Mouse (Mus musculus) MEL (cell line): ENCODE measurements at regions not wholly inside any gene's neighbourhood (a gene's known extent, or its start where the extent isn't known, plus 50 kb on each side); places are given as distances from the start of the nearest gene placed in this dataset.

ENCODE experiments used
- DNase-seq: peaks from one replicate; pipeline ENCODE4 v3.0.0; 2011; ENCODE audit warnings: low read depth, low spot score
- H3K27ac ChIP-seq: 2 replicates; pipeline ENCODE4 v1.5.1; 2012; ENCODE audit warnings: low read depth, mild to moderate bottlenecking, control low read depth, low read length, moderate library complexity; ENCODE audit not compliant: control insufficient read depth
- H3K27me3 ChIP-seq, 2 experiments: fragments of 150-350 bp in 1 of 2; sonication (generic) in 1 of 2; 2 replicates each; pipeline ENCODE4 v1.6.1; 2012; ENCODE audit warnings: low read length in 2 of 2, mild to moderate bottlenecking in 2 of 2, improper control_type of control experiment in 1 of 2, moderate library complexity in 1 of 2; ENCODE audit not compliant: insufficient read depth in 2 of 2, control insufficient read depth in 1 of 2
- H3K36me3 ChIP-seq, 2 experiments: 2 replicates each; pipeline ENCODE4 v1.6.1; 2012 to 2014; ENCODE audit warnings: low read length in 2 of 2, improper control_type of control experiment in 1 of 2, inconsistent platforms in 1 of 2, mild to moderate bottlenecking in 1 of 2; ENCODE audit not compliant: insufficient read depth in 2 of 2, control insufficient read depth in 1 of 2
- H3K4me1 ChIP-seq, 2 experiments: fragments of 150-350 bp in 1 of 2; sonication (generic) in 1 of 2; 2 replicates each; pipeline ENCODE4 v1.6.1; 2012; ENCODE audit warnings: low read length in 2 of 2, improper control_type of control experiment in 1 of 2, mild to moderate bottlenecking in 1 of 2; ENCODE audit not compliant: insufficient read depth in 2 of 2, control insufficient read depth in 1 of 2
- H3K4me3 ChIP-seq, 2 experiments: fragments of 150-350 bp in 1 of 2; sonication (generic) in 1 of 2; 2 replicates each; pipeline ENCODE4 v1.5.1; 2012; ENCODE audit warnings: low read depth in 2 of 2, low read length in 2 of 2, mild to moderate bottlenecking in 2 of 2, moderate library complexity in 2 of 2, control low read depth in 1 of 2, improper control_type of control experiment in 1 of 2; ENCODE audit not compliant: control insufficient read depth in 1 of 2, insufficient read depth in 1 of 2
- H3K79me2 ChIP-seq: 2 replicates; pipeline ENCODE4 v1.6.1; 2012; ENCODE audit warnings: mild to moderate bottlenecking, low read length, moderate library complexity; ENCODE audit not compliant: control insufficient read depth, poor library complexity, insufficient read depth
- H3K9ac ChIP-seq: 2 replicates; pipeline ENCODE4 v1.6.1; 2012; ENCODE audit warnings: low read depth, mild to moderate bottlenecking, control low read depth, low read length, moderate library complexity; ENCODE audit not compliant: control insufficient read depth, poor library complexity, severe bottlenecking
- H3K9me3 ChIP-seq: fragments of 150-350 bp; sonication (generic); replicated peaks from 2 replicates; pipeline ENCODE4 v1.6.1; 2012; ENCODE audit warnings: mild to moderate bottlenecking, low read length, improper control_type of control experiment, moderate library complexity; ENCODE audit not compliant: insufficient read depth
- CHD1 ChIP-seq: IDR thresholded peaks from 2 replicates; pipeline ENCODE4 v1.6.1; 2012; ENCODE audit warnings: low read depth, mild to moderate bottlenecking, inconsistent platforms, low read length, improper control_type of control experiment
- CTCF ChIP-seq, 3 experiments: IDR thresholded peaks in 2 of 3; conservative IDR thresholded peaks in 1 of 3; 2 replicates each; pipeline ENCODE4 v1.5.1; 2011 to 2012; ENCODE audit warnings: low read length in 3 of 3, low read depth in 2 of 3, mild to moderate bottlenecking in 2 of 3, improper control_type of control experiment in 1 of 3, inconsistent platforms in 1 of 3, mixed read lengths in 1 of 3, moderate library complexity in 1 of 3; ENCODE audit not compliant: control insufficient read depth in 1 of 3, insufficient read depth in 1 of 3, poor library complexity in 1 of 3, severe bottlenecking in 1 of 3
- EP300 ChIP-seq, 2 experiments: IDR thresholded peaks; 2 replicates each; pipeline ENCODE4 v1.6.1; 2011; ENCODE audit warnings: improper control_type of control experiment in 2 of 2, low read length in 2 of 2, low read depth in 1 of 2, mild to moderate bottlenecking in 1 of 2
- ETS1 ChIP-seq: IDR thresholded peaks from 2 replicates; pipeline ENCODE4 v1.6.1; 2012; ENCODE audit warnings: low read depth, mild to moderate bottlenecking, inconsistent platforms, low read length, improper control_type of control experiment, moderate library complexity
- GABPA ChIP-seq: IDR thresholded peaks from 2 replicates; pipeline ENCODE4 v1.6.1; 2012; ENCODE audit warnings: low read depth, mild to moderate bottlenecking, inconsistent platforms, low read length, improper control_type of control experiment, moderate library complexity
- GATA1 ChIP-seq: IDR thresholded peaks from 2 replicates; pipeline ENCODE4 v1.6.1; 2011; ENCODE audit warnings: low read depth, low read length, improper control_type of control experiment
- HCFC1 ChIP-seq: IDR thresholded peaks from 2 replicates; pipeline ENCODE4 v1.6.1; 2012; ENCODE audit warnings: low read depth, mild to moderate bottlenecking, inconsistent platforms, low read length, improper control_type of control experiment, moderate library complexity
- MYB ChIP-seq: IDR thresholded peaks from 2 replicates; pipeline ENCODE4 v1.6.1; 2011; ENCODE audit warnings: mild to moderate bottlenecking, low read depth, low read length, improper control_type of control experiment
- POLR2AphosphoS2 ChIP-seq: IDR thresholded peaks from 2 replicates; pipeline ENCODE4 v1.6.1; 2011; ENCODE audit warnings: low read length, improper control_type of control experiment
- POLR2AphosphoS5 ChIP-seq: IDR thresholded peaks from 2 replicates; pipeline ENCODE4 v1.6.1; 2012; ENCODE audit warnings: low read depth, borderline replicate concordance, mild to moderate bottlenecking, inconsistent platforms, low read length, moderate library complexity, mixed read lengths
- RCOR1 ChIP-seq: IDR thresholded peaks from 2 replicates; pipeline ENCODE4 v1.6.1; 2012; ENCODE audit warnings: low read depth, mild to moderate bottlenecking, inconsistent platforms, low read length, improper control_type of control experiment
- SMC3 ChIP-seq: IDR thresholded peaks from 2 replicates; pipeline ENCODE4 v1.6.1; 2011; ENCODE audit warnings: low read depth, low read length, improper control_type of control experiment
- TBP ChIP-seq: IDR thresholded peaks from 2 replicates; pipeline ENCODE4 v1.8.0; 2011; ENCODE audit warnings: low read depth, low read length, improper control_type of control experiment
- UBTF ChIP-seq: IDR thresholded peaks from 2 replicates; pipeline ENCODE4 v1.6.1; 2012; ENCODE audit warnings: low read depth, mild to moderate bottlenecking, inconsistent platforms, low read length, improper control_type of control experiment, moderate library complexity, borderline replicate concordance; ENCODE audit not compliant: insufficient read depth
- USF2 ChIP-seq, 2 experiments: IDR thresholded peaks; 2 replicates each; pipeline ENCODE4 v1.6.1; 2011 to 2012; ENCODE audit warnings: improper control_type of control experiment in 2 of 2, low read length in 2 of 2, borderline replicate concordance in 1 of 2, inconsistent platforms in 1 of 2, low read depth in 1 of 2, mild to moderate bottlenecking in 1 of 2; ENCODE audit not compliant: insufficient read depth in 1 of 2
- ZKSCAN1 ChIP-seq: IDR thresholded peaks from 2 replicates; pipeline ENCODE4 v1.6.1; 2012; ENCODE audit warnings: low read depth, mild to moderate bottlenecking, inconsistent platforms, low read length, improper control_type of control experiment, moderate library complexity

- peak; percentile 9 for DNase-seq
- H3K4me1 ChIP-seq, result no peaks in the 10 kb centered on the region
- no peaks in the 10 kb centered on the region for H3K9me3 ChIP-seq
- no peak overlapping the region for H3K4me3 ChIP-seq
- no peaks in the 10 kb centered on the region for H3K79me2 ChIP-seq
- TF ChIP-seq CTCF (IDR thresholded peaks at IDR 0.05 in 2 of 3, conservative IDR thresholded peaks at IDR 0.05 in 1 of 3; ENCODE audit: control insufficient read depth in 1 of 3, insufficient read depth in 1 of 3, low read depth in 2 of 3, low read length in 3 of 3, poor library complexity in 1 of 3, severe bottlenecking in 1 of 3) (peak; percentile 35 to 55 (median 47)), GATA1 (no peak)
- no peak overlapping the region for H3K27ac ChIP-seq
- H3K27me3 ChIP-seq, result no peaks in the 10 kb centered on the region
- no peaks in the 10 kb centered on the region for H3K36me3 ChIP-seq
- H3K9ac ChIP-seq, result no peak overlapping the region
Measured at GRCm38 (mm10) chr5:106274617-106275016, 183.3 kb downstream of the Barhl2 start.

- no peak overlapping the region for H3K27ac ChIP-seq
- no peaks in the 10 kb centered on the region for H3K79me2 ChIP-seq
- TF ChIP-seq ZKSCAN1, result no peak
- no peak for TF ChIP-seq RCOR1
- TF ChIP-seq TBP, result no peak
- TF ChIP-seq GATA1, result no peak
- no peak for TF ChIP-seq SMC3
- TF ChIP-seq MYB, result no peak
- TF ChIP-seq GABPA, result no peak
- TF ChIP-seq UBTF, result no peak
- no peak for TF ChIP-seq ETS1
- no peak for TF ChIP-seq CHD1
- TF ChIP-seq CTCF (IDR thresholded peaks at IDR 0.05 in 2 of 3, conservative IDR thresholded peaks at IDR 0.05 in 1 of 3; ENCODE audit: control insufficient read depth in 1 of 3, insufficient read depth in 1 of 3, low read depth in 2 of 3, low read length in 3 of 3, poor library complexity in 1 of 3, severe bottlenecking in 1 of 3), result no peak; a peak in 1 of 6 replicates
- no peak for TF ChIP-seq POLR2AphosphoS5
- no peak for TF ChIP-seq USF2 (IDR thresholded peaks at IDR 0.05; ENCODE audit: borderline replicate concordance in 1 of 2, insufficient read depth in 1 of 2, low read depth in 1 of 2, low read length in 2 of 2)
- no peak for TF ChIP-seq HCFC1
- TF ChIP-seq POLR2AphosphoS2, result no peak
- no peak for TF ChIP-seq EP300 (IDR thresholded peaks at IDR 0.05; ENCODE audit: low read depth in 1 of 2, low read length in 2 of 2)
- TF ChIP-seq, all 39 proteins: peak for 0
- no peak for DNase-seq
- H3K9me3 ChIP-seq, result no peaks in the 10 kb centered on the region
- no peaks in the 10 kb centered on the region for H3K4me1 ChIP-seq
- H3K4me3 ChIP-seq, result no peak overlapping the region
- H3K9ac ChIP-seq, result no peak overlapping the region
- H3K27me3 ChIP-seq, result no peaks in the 10 kb centered on the region; a peak in 1 of 4 replicates
- H3K36me3 ChIP-seq, result no peaks in the 10 kb centered on the region
Measured at GRCm38 (mm10) chr5:106264536-106264935, 193.4 kb downstream of the Barhl2 start.
